Mouse (Mus musculus): ENCODE results near the gene Psmb10.

Gene Psmb10

DNA sequence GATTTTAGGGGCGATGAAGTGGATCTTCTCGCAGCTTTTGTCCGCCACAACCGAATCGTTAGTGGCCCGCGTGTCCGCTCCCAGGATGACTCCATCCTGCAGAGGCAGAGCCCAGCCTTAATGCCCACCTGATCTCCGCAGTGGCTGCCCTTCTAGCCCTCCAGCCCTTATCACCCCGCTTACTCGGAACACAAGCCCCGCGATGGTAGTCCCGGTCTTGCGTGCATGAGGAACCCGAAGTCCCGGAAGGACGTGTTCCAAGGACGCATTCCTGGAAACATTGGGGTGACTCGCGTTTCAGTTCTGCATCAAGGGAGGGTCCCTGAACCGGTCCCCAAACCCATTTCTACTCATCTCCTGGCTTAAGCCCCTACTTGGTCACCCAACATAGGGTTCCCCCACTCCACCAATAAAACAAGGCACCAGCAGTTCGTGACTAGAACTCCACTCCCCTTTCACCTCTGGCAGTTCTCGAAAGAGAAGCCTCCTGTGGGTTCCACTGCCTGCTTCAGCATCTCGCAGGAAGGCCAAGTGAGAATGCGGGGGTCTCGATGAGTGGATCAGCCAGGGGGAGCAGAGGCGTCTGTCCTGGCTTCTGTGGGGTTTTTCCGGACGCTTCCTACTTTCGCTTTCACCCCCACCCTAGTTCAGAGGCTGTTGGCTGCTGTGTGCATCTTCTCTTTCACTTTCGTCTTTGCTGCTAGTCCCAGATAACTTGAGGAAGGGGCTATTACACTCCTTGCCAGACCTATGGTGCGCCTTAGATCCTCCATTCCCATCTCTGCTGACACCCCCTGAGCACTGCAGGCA is 543 bp downstream of the Psmb10 start:
- peak; percentile 40 for DNase-seq (ENCODE audit: low spot score)

DNA sequence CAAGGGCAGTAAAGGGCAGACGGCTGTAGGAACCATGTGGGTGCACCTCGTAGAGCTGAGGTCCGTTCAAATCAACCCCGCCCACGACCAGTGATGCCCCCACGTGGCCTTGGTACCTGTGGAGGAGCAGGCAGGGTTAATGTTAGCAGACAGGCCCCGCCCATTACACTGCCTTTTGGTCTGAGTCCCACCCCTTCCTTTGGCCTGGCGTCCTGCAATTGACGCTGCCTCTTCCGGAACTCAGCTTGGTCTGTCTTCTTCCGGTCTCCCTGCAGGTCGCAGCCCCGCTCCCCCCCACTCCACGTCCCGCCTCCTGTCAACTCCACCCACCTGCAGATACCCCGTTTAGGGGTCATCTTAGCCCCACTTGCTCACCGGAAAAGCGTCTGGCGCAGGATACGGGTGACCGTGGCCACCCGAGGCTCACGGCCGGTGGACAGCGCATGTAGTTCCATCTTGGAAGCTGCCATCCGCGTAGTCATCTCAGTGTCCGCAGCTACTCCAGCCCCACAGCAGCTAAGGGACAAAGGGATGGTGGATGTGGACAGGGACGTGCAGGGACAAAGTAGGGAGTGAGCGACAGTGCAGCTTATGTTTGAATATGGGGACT is 1.3 kb downstream of the Psmb10 start:
- peak; percentile 64 for DNase-seq (ENCODE audit: low spot score)

DNA sequence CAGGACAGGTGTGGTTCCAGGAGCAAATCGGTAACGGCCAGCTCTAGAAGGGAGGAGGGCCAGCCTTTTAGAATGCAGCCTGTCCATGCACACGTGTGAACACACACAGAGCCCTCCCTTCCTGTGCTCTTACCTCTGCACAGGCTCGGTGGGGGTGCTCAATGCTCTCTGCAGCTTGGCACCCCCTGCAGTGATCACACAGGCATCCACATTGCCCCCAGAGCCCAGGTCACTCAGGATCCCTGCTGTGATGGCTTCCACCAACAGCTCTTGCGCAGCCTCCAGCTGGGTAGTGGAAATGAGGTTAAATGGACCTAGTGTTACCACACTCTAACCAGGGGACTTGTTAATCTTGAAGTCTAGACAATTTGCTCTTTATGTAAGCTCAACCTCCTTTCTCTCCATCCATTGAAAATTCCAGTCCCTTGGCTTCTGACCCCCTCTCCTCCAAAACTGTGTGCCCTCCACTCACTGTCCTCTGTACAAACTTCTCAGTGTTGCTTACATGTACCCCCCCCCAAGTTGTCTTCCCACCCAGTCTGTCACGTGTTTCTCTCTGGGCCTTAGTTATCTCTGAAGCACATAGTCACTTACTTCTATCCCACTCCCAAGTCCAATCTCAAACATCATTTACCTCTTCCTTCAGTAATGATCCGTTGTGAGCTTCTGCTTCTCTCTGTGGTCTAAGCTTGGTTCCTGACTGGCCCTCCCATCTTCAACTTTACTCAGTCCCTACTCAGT is 2.2 kb downstream of the Psmb10 start:
- no peak for DNase-seq (ENCODE audit: low spot score)

DNA sequence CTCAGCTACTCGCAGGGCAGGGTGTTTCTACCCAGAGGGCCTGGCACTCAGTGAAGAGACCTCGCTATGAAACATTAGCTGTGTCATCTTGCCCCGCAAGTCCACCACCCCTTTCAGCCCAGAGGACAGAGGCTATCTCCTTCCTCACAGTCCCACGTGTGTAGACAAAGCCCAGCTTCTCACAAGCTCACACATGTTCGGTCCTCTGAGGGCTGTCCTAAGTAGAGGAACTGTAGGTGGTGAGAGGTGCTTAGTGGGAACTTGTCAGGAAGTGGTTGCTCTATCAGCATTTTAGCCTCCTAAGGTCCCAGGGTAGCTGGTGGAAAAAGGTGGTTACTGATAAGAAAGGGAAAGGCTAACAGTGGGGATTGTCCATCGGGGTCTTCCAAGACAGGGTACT is 3.1 kb downstream of the Psmb10 start:
- no peak for DNase-seq (ENCODE audit: low spot score)

DNA sequence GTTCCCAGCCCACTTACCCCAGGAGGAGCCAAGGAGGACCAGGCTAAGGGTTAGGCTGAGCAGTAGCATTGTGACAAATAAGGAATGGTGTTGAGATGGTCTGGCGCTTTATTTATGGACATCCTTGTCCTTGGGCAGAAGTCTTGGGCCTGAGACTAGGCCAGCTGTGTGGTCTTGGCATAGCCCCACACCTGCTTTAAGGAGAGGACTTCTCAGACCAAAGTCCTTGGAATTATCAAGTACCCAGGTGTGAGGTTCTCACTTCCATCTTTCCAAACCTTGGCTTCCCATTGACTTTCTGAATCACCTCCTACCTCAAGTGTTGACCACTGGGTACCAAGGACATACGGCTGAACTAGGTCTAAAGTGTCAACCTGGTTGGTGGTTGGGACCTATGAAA is 4.5 kb downstream of the Psmb10 start, which contains the start of gene Ctrl:
Gene Ctrl, minus strand, starts transcription at position 101 of the 400 bp plus-strand sequence.
- DNase-seq (ENCODE audit: low spot score): no peak

DNA sequence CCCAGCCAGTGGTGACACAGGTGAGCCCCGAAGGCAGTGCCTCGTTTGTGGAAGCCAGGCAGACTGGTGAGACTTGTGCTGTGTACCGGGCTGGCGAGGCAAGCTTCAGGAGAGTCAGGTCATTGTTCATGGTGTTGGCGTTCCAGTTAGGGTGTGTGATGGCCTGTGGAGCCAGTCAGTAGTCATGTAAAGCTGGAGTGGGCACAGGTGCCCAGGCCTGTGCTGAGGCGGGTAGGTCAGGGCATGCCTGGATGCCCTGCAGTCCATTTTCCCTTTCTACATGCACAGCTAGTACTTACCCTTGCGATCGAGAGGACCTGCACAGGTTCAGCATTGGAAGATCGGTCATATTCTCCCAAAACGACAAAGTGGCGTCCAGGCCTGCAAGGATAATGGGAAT is 5.7 kb downstream of the Psmb10 start:
- no peak for DNase-seq (ENCODE audit: low spot score)

DNA sequence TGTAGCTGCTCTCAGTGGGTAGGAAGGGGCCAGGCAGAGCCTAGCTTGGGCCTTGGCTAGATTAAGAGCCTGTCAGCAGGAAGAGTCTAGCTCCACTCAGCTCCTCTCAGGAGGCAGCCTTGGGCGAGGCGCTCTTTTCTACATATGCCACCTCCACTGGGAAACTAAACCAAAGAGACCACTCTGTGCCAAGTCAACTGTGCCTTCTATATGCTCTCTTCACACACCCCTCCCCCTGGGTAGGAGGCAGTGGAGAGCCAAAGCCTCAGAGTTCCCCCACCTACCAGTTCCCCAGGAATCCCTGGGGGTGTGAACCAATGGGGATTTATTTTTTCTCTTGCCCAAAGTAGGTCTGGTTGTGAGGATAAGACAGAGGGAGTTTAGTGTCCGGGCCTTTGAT is 7.0 kb downstream of the Psmb10 start:
- DNase-seq (ENCODE audit: low spot score): no peak

DNA sequence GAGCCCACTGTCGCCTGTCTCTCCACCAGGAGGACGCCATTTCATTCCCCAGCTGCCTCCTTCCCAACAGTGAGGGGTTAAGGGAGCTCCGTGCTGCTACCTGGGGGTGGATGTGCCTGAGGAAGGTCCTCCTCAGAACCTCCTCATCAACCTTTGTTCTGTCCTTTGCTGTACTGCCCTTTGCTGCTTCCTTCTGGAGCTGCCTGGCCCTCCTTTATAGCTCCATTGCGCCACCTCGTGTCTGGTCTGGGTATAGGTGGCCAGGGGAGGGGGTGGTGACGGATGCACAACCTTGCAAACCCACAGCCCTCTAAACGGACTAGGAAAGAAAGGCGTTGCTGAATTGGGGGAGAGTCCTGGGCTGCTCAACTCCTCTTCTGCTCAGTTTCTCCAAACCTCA is 7.6 kb downstream of the Psmb10 start:
- DNase-seq (ENCODE audit: low spot score): peak; percentile 76

DNA sequence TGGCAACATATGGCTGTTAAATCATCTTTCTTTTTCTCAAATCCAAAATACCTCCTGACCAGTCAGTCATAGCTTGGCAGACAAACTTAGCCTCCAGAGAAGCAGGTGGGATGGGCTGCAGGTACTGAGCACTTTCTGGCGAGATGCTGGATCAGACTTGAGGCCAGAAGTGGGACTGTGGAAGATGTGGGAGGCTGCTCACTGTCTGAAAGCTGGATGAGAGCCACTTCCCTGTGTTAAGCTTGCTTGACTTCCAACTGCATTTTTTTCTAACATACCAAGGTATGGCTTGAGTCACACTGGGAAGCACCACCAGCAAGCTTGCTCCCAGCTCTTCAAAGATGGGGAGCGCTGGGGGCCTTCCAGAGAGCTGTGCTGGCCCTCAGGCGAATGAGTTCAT is 13.1 kb downstream of the Psmb10 start:
- DNase-seq (ENCODE audit: low spot score): no peak

DNA sequence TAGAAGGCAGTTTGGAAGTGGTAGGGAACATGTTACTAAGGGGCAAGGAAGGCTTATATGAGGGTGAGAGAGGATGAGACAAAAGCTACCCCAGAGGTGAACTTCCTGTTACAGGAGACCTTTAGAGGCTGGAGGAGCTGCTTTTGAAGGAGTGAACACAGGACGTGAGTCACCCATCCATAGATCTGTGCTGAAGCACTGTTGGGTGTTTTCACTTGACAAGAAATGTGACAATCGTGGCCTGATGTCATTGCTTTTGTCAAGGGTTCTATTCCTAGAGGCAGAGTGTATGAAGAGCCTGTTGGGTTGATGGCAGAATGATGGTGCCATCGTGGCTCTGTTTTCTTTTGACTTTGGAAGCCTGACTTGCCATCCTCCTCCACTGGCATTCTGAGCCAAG is 18.9 kb downstream of the Psmb10 start:
- no peak for DNase-seq (ENCODE audit: low spot score)

DNA sequence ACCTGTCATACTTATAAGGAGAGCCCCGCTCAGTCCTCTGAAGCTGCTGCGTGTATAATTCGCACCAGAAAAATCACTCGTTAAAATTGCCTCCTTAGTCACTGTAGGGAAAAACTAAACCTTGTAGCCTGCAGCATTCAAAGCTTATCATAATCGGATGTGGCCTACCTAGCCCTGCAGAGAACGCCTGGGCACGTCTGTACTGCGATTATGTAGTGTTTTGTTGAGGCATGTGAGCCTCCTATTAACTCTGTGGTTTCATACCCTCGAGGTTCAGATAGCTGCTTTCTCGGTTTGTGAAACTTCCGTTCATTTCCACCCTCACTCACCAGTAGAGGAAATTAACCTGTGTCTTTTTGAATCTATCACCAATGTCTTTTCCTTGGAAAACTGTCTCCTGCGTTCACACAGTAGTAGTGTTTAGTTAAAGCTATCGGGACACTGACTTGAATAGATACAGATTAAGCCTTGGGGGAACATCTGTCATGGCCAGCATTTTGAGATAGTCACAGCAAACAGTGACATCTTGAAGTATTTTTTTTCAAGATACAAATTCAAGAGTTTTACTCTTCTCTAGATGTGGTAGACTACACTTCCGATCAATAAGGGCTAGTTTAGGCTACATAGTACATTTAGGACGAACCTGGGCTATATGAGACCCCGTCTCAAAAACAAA is 37.2 kb downstream of the Psmb10 start:
- DNase-seq (ENCODE audit: low spot score): peak; percentile 34

DNA sequence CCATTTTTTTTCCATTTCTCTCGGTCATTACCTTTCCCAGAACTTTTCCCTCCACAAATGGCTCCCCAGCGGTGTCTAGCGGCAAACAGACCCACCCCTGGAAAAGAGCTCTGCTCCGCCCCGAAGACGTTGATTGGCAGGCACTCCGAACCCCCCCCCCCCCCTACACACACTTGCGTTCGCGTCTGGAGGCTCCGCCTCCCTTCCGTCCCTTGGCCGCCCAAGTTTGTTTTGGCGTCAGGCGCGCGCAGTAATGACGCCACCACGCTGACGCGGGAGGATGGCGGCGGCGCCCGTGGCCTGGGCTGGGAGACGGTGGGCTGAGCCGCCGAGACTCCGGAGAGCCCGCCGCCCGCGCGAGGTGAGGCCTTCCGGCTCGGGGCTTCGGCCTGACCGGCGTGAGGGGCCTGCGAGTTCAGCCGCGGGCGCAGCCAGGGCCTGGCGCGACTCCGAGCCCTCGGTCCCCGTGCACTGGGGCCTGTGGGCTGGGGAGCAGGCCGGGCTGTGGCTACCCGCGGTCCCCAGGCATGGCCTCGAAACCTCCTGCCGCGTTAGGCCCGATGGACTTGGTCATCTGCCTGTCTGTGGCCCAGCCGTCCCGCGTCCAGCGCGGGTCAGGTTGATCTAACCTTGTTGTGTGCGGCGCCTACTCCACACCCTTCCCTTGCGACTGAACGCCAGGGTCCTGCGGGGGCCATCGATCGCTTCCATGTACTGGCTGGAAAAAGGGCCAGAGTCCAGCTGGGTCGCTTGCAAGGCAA is 37.9 kb downstream of the Psmb10 start, which contains the start of gene Pskh1:
Gene Pskh1, plus strand, starts transcription at position 262 of the 761 bp plus-strand sequence.
- peak; percentile 87 for DNase-seq (ENCODE audit: low spot score)

DNA sequence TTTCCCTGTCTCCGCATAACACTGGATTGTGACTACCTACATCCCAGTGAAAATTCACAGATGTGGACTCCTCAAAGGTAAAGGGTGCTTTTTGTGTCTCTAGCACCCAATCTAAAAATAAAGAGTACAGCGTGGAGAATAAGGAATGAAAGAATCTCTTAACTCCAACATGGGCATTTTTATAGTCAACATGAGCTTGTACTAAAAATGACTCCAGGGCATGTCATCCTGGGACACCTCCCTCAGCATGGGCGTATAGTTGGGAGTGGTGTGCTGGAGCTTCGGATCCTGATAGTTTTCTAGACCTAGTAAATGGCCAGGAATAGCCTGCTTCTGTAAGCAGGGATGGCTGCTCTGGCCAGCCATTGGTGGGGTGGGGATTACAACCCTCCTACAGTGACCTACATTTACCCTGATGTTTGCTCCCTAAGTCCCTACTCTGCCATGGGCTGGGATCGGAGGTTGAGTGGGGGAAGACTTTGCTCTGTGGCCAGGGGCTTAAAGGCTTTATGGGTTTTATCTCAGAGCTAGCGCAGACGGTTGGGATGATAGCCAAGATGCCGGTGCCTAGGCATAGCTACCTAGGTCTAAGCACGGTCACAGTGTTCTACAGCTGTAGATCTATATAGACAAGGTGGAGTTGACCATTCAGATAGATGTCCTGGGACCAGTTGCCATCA is 40.3 kb downstream of the Psmb10 start:
- no peak for DNase-seq (ENCODE audit: low spot score)

DNA sequence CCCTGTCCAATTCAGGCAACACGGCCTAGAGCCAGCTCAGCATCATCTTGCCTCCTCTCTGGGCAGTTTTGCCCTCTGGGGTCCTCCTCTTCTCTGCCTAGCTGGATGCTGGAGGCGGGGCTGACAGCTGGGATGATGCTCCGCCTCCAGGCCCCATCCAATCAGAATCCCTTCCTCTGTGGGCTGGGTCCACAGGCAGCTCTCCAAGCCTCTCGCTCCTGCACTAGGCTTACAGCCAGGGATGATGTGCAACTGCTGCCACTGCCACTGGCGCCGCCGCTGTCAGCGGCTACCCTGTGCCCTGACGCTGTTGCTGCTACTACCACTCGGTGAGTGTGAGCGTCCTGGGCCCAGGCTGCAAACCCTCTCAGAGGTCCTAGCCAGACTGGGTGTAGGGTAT is 44.9 kb downstream of the Psmb10 start, which contains the start of gene Nrn1l:
Gene Nrn1l, plus strand, starts transcription at position 229 of the 400 bp plus-strand sequence.
- no peak for DNase-seq (ENCODE audit: low spot score)

DNA sequence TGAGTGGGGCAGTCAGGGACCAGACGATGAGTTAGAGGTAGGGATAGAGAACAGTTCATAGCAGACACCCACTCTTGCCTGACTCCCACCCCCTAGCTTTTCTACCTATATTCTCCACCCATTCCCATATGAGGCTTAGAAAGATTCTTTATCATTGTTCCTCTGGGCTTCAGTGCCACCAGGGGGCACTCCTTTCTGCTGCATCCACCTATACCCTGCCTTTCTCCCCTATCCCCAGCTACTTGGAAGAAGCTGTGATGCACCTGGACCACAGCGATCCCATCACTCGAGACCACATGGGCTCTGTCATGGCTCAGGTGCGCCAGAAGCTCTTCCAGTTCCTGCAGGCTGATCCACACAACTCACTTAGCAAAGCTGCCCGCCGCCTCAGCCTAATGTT is 45.8 kb downstream of the Psmb10 start:
- DNase-seq (ENCODE audit: low spot score): no peak

DNA sequence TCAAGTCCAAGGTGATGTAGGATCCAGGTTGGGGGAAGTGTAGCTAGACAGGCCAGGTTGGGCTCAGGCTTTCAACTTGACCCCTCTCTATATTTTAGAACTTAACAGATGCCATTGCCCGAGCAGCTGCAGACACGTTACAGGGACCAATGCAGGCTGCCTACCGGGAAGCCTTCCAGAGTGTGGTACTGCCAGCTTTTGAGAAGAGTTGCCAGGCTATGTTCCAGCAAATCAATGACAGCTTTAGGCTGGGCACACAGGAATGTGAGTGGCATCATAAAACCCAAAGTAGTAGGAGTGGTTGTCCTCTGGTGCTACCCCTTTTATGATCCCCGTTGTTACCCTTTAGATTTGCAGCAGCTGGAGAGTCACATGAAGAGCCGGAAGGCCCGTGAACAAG is 47.4 kb downstream of the Psmb10 start:
- DNase-seq (ENCODE audit: low spot score): no peak

DNA sequence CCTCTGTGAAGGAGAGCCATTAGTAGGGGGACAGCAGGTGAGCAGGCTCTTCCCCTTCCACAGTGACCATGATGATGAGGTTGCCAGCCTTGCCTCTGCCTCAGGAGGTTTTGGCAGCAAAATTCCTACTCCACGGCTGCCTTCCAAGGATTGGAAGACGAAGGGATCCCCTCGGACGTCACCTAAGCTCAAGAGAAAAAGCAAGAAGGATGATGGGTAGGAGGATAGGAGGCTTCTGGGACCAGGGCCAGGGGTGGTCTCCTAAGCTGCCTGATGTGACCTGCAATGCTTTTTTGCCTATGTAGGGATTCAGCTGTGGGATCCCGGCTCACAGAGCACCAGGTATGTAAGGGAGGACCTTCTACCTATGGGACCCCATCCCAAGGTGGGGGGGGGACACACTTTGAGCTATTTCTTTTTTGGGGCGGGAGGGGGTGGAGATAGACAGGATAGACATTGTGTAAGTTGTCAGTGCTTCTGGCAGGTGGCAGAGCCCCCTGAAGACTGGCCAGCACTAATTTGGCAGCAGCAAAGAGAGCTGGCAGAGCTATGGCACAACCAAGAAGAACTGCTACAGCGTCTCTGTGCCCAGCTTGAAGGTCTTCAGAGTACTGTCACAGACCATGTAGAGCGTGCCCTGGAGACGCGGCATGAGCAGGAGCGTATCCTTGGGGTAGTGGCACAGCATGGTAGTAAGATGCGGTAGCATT is 48.3 kb downstream of the Psmb10 start:
- no peak for DNase-seq (ENCODE audit: low spot score)
